16 mouse cellular contexts compared by ENCODE assay signal in the genomic region with DNA sequence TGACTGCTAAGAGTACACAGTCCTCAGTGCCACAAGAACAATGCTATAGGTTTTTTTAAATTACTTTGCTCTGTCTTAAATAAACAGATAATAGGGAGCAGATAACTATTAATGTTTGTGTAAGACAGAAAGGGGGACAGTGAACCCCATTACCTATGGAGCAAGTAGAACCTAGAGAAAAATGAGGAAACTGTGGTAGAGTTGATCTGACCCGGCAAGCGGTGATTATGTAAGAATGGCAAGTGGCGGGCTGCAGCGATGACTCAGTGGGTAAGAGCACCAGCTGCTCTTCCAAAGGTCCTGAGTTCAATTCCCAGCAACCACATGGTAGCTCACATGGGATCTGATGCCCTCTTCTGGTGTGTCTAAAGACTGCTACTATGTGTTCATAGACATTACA.
DNase-seq lines count a peak whose midpoint lies in the region; ATAC-seq and TF ChIP-seq lines count a peak whose summit lies in the region.
"Had no signal": no experiment of that assay in that cellular context is flagged by ENCODE, and none has a peak within 500 bp of the region (broad histone marks: within the 10 kb centered on the region; RNA-seq: fewer than 3 reads in every experiment).

No protein-coding gene starts in this region.

- H3K4me3 ChIP-seq in layer of hippocampus, adult 2 months = no peak overlapping the region
- no peak overlapping the region for H3K4me3 ChIP-seq in C2C12 (ENCODE audit: insufficient read depth, poor library complexity, severe bottlenecking)
- no peak overlapping the region for H3K4me3 ChIP-seq in midbrain, embryonic 10.5 days
- H3K4me3 ChIP-seq: embryonic facial prominence, embryonic 12.5 days; heart, embryonic 15.5 days; lung, embryonic 15.5 days had no signal

- 0 out of 2 replicates have a peak, but pooled peaks cover 3% of the 10 kb centered on the region for H3K9me3 ChIP-seq in midbrain, embryonic 10.5 days (replicated peaks)
- H3K9me3 ChIP-seq: embryonic facial prominence, embryonic 12.5 days; heart, embryonic 15.5 days; lung, embryonic 15.5 days had no signal

- ATAC-seq in granulocyte monocyte progenitor cell, adult 5-6 weeks (replicated peaks; ENCODE audit: poor library complexity, severe bottlenecking) = peak; percentile 93
- ATAC-seq in monocyte, adult 5-6 weeks (replicated peaks; ENCODE audit: insufficient number of reproducible peaks, low FRiP score, low TSS enrichment, poor library complexity, severe bottlenecking) = peak; percentile 93
- ATAC-seq: hindbrain, postnatal 0 days; midbrain, embryonic 16.5 days had no signal

- peaks cover 99% of the 10 kb centered on the region for H3K79me2 ChIP-seq in C2C12 (ENCODE audit: control insufficient read depth, insufficient read depth)

- no peak overlapping the region for H3K27ac ChIP-seq in layer of hippocampus, adult 2 months
- no peak overlapping the region for H3K27ac ChIP-seq in midbrain, embryonic 10.5 days (replicated peaks)
- H3K27ac ChIP-seq: embryonic facial prominence, embryonic 12.5 days; heart, embryonic 15.5 days; hindbrain, postnatal 0 days; lung, embryonic 15.5 days had no signal

- no peak overlapping the region for H3ac ChIP-seq in C2C12 (ENCODE audit: control insufficient read depth, insufficient read length, low read depth)

- H3K79me3 ChIP-seq in C2C12 (ENCODE audit: low read depth) = peaks cover 72% of the 10 kb centered on the region

- WGBS in midbrain, embryonic 10.5 days = 90% methylated on average over 4 of the region's 4 CpGs

- peaks cover 16% of the 10 kb centered on the region; the same call in 1 of the 2 replicates for H3K4me1 ChIP-seq in midbrain, embryonic 10.5 days

- peaks cover 4% of the 10 kb centered on the region for H3K36me3 ChIP-seq in C2C12 (ENCODE audit: control insufficient read depth, insufficient read depth)
- peaks cover 34% of the 10 kb centered on the region for H3K36me3 ChIP-seq in midbrain, embryonic 10.5 days
- H3K36me3 ChIP-seq: embryonic facial prominence, embryonic 12.5 days; heart, embryonic 15.5 days; lung, embryonic 15.5 days had no signal

- H3K27me3 ChIP-seq in C2C12 (ENCODE audit: control insufficient read depth, insufficient read depth, insufficient read length) = no peaks in the 10 kb centered on the region
- no peaks in the 10 kb centered on the region for H3K27me3 ChIP-seq in midbrain, embryonic 10.5 days (ENCODE audit: low read depth, poor library complexity, severe bottlenecking)
- H3K27me3 ChIP-seq: embryonic facial prominence, embryonic 12.5 days; heart, embryonic 15.5 days; lung, embryonic 15.5 days had no signal

- peak; percentile 50 for TF ChIP-seq CTCF in layer of hippocampus, adult 2 months (conservative IDR thresholded peaks at IDR 0.05)
- TF ChIP-seq CTCF in C2C12 (IDR thresholded peaks at IDR 0.05; ENCODE audit: control insufficient read depth, insufficient read depth, insufficient read length) = no peak

- DNase-seq in layer of hippocampus, adult 2 months (ENCODE audit: low spot score in 2 of 2) = no peak
- DNase-seq in layer of hippocampus, adult 9-11 months = no peak
- DNase-seq in right cerebral cortex, adult 2 months (ENCODE audit: low spot score in 2 of 2) = no peak
- no peak for DNase-seq in gastrocnemius, adult 8-10 months (ENCODE audit: low spot score in 2 of 2)
- no peak for DNase-seq in midbrain, embryonic 10.5 days (ENCODE audit: low spot score)
- DNase-seq: cerebellum, postnatal 14 days; gastrocnemius, postnatal 25 days; right cerebral cortex, postnatal 14 days had no signal

TF ChIP-seq in C2C12, 6 proteins besides CTCF, POLR2A, EP300 and RAD21:
- TF ChIP-seq MYOD1 (IDR thresholded peaks at IDR 0.05; ENCODE audit: control insufficient read depth, insufficient read length, low read depth) = peak; percentile 74
- TF ChIP-seq MYOG (IDR thresholded peaks at IDR 0.05; ENCODE audit: control insufficient read depth, extremely low read depth, insufficient read length) = no peak
- no peak for TF ChIP-seq USF1 (IDR thresholded peaks at IDR 0.05; ENCODE audit: low read depth)
- TF ChIP-seq CEBPB (IDR thresholded peaks at IDR 0.05; ENCODE audit: low read depth) = peak; percentile 3
- no peak for TF ChIP-seq FOSL1 (IDR thresholded peaks at IDR 0.05; ENCODE audit: insufficient read depth, low read length, poor library complexity, severe bottlenecking)
- no peak for TF ChIP-seq MAX (IDR thresholded peaks at IDR 0.05)
